Mouse (Mus musculus): ENCODE results near the gene Zfp811. TPM values are rescaled to one million over a fixed set of nuclear protein-coding genes. Genes with fewer than 3 reads are reported as not detected.

The Zfp811 gene
- polyA plus RNA-seq, 1 experiment from 2014 or later = 3.4 TPM

GRCm38 (mm10) chr17:32777564-32777963 is 32.2 kb downstream of the Zfp811 start:
- H3K4me1 ChIP-seq (ENCODE audit: control insufficient read depth, insufficient read depth, low read length) = no peaks in the 10 kb centered on the region
- no peak overlapping the region for H3K4me3 ChIP-seq (ENCODE audit: low read length)
- H3K36me3 ChIP-seq (ENCODE audit: control insufficient read depth, insufficient read depth, low read length) = peaks cover 30% of the 10 kb centered on the region
- no peak overlapping the region for H3K27ac ChIP-seq (ENCODE audit: low read length)
- no peaks in the 10 kb centered on the region for H3K9me3 ChIP-seq (ENCODE audit: control insufficient read depth, low read length)
- H3K4me2 ChIP-seq (ENCODE audit: low read depth, low read length) = no peak overlapping the region
- no peaks in the 10 kb centered on the region for H3K27me3 ChIP-seq (replicated peaks; ENCODE audit: control insufficient read depth, insufficient read depth, low read length)
- no peak overlapping the region for H3K9ac ChIP-seq (ENCODE audit: low read depth, low read length)
- no peak for ATAC-seq
- 94% methylated on average over 3 of the region's 3 CpGs for WGBS

- Histone ChIP-seq H3K4me3 (ENCODE audit: low read length) (no peak overlapping the region), H3K27me3 (replicated peaks; ENCODE audit: control insufficient read depth, insufficient read depth, low read length) (no peaks in the 10 kb centered on the region), H3K27ac (ENCODE audit: low read length) (no peak overlapping the region), H3K9me3 (ENCODE audit: control insufficient read depth, low read length) (no peaks in the 10 kb centered on the region), H3K36me3 (ENCODE audit: control insufficient read depth, insufficient read depth, low read length) (peaks cover 38% of the 10 kb centered on the region), H3K4me2 (ENCODE audit: low read depth, low read length) (no peak overlapping the region), H3K9ac (ENCODE audit: low read depth, low read length) (no peak overlapping the region), H3K4me1 (ENCODE audit: control insufficient read depth, insufficient read depth, low read length) (no peaks in the 10 kb centered on the region)
- 80% methylated on average over 1 of the region's 1 CpGs for WGBS
- no peak for ATAC-seq
These were observed 38.5 kb downstream of the Zfp811 start for GRCm38 (mm10) chr17:32771213-32771612.

- Histone ChIP-seq H3K27ac (ENCODE audit: low read length) (no peak overlapping the region), H3K4me3 (ENCODE audit: low read length) (no peak overlapping the region), H3K9me3 (ENCODE audit: control insufficient read depth, low read length) (no peaks in the 10 kb centered on the region), H3K4me1 (ENCODE audit: control insufficient read depth, insufficient read depth, low read length) (no peaks in the 10 kb centered on the region), H3K36me3 (ENCODE audit: control insufficient read depth, insufficient read depth, low read length) (peaks cover 30% of the 10 kb centered on the region), H3K4me2 (ENCODE audit: low read depth, low read length) (no peak overlapping the region), H3K27me3 (replicated peaks; ENCODE audit: control insufficient read depth, insufficient read depth, low read length) (no peaks in the 10 kb centered on the region), H3K9ac (ENCODE audit: low read depth, low read length) (no peak overlapping the region)
- no peak for ATAC-seq
- 99% methylated on average over 2 of the region's 2 CpGs for WGBS
These were observed 43.3 kb downstream of the Zfp811 start for GRCm38 (mm10) chr17:32766422-32766821.

GRCm38 (mm10) chr17:32757331-32757730 is 52.4 kb downstream of the Zfp811 start:
- 60% methylated on average over 5 of the region's 5 CpGs for WGBS
- no peaks in the 10 kb centered on the region for H3K36me3 ChIP-seq (ENCODE audit: control insufficient read depth, insufficient read depth, low read length)
- no peak for ATAC-seq
- no peak overlapping the region for H3K27ac ChIP-seq (ENCODE audit: low read length)
- H3K9ac ChIP-seq (ENCODE audit: low read depth, low read length) = no peak overlapping the region
- H3K27me3 ChIP-seq (replicated peaks; ENCODE audit: control insufficient read depth, insufficient read depth, low read length) = no peaks in the 10 kb centered on the region
- no peak overlapping the region for H3K4me2 ChIP-seq (ENCODE audit: low read depth, low read length)
- no peak overlapping the region for H3K4me3 ChIP-seq (ENCODE audit: low read length)
- H3K9me3 ChIP-seq (ENCODE audit: control insufficient read depth, low read length) = no peaks in the 10 kb centered on the region
- no peaks in the 10 kb centered on the region for H3K4me1 ChIP-seq (ENCODE audit: control insufficient read depth, insufficient read depth, low read length)

- Histone ChIP-seq H3K9ac (ENCODE audit: low read depth, low read length) (no peak overlapping the region), H3K4me3 (ENCODE audit: low read length) (no peak overlapping the region), H3K27me3 (replicated peaks; ENCODE audit: control insufficient read depth, insufficient read depth, low read length) (no peaks in the 10 kb centered on the region), H3K36me3 (ENCODE audit: control insufficient read depth, insufficient read depth, low read length) (no peaks in the 10 kb centered on the region), H3K4me1 (ENCODE audit: control insufficient read depth, insufficient read depth, low read length) (no peaks in the 10 kb centered on the region), H3K4me2 (ENCODE audit: low read depth, low read length) (no peak overlapping the region), H3K9me3 (ENCODE audit: control insufficient read depth, low read length) (no peaks in the 10 kb centered on the region), H3K27ac (ENCODE audit: low read length) (no peak overlapping the region)
- WGBS = 11% methylated on average over 12 of the region's 12 CpGs
- ATAC-seq = no peak
These were observed 56.1 kb downstream of the Zfp811 start for GRCm38 (mm10) chr17:32753634-32754033.

- Histone ChIP-seq H3K4me1 (ENCODE audit: control insufficient read depth, insufficient read depth, low read length) (no peaks in the 10 kb centered on the region), H3K36me3 (ENCODE audit: control insufficient read depth, insufficient read depth, low read length) (no peaks in the 10 kb centered on the region), H3K9ac (ENCODE audit: low read depth, low read length) (no peak overlapping the region), H3K27me3 (replicated peaks; ENCODE audit: control insufficient read depth, insufficient read depth, low read length) (no peaks in the 10 kb centered on the region), H3K4me3 (ENCODE audit: low read length) (no peak overlapping the region), H3K9me3 (ENCODE audit: control insufficient read depth, low read length) (no peaks in the 10 kb centered on the region), H3K4me2 (ENCODE audit: low read depth, low read length) (no peak overlapping the region), H3K27ac (ENCODE audit: low read length) (no peak overlapping the region)
- no peak for ATAC-seq
- 75% methylated on average over 6 of the region's 6 CpGs for WGBS
These were observed 56.8 kb downstream of the Zfp811 start for GRCm38 (mm10) chr17:32752813-32753360.

- Histone ChIP-seq H3K27me3 (replicated peaks; ENCODE audit: control insufficient read depth, insufficient read depth, low read length) (no peaks in the 10 kb centered on the region), H3K9ac (ENCODE audit: low read depth, low read length) (no peak overlapping the region), H3K4me1 (ENCODE audit: control insufficient read depth, insufficient read depth, low read length) (no peaks in the 10 kb centered on the region), H3K4me2 (ENCODE audit: low read depth, low read length) (no peak overlapping the region), H3K9me3 (ENCODE audit: control insufficient read depth, low read length) (no peaks in the 10 kb centered on the region), H3K4me3 (ENCODE audit: low read length) (no peak overlapping the region), H3K27ac (ENCODE audit: low read length) (no peak overlapping the region), H3K36me3 (ENCODE audit: control insufficient read depth, insufficient read depth, low read length) (no peaks in the 10 kb centered on the region)
- ATAC-seq = no peak
- 40% methylated on average over 5 of the region's 5 CpGs for WGBS
These were observed 59.1 kb downstream of the Zfp811 start for GRCm38 (mm10) chr17:32750611-32751010.

Other genes starting within 250 kb of the Zfp811 start
- not detected in 2 replicates for gene Cyp4f37, start 188.6 kb downstream of the Zfp811 start, polyA plus RNA-seq (2015; fragmentation: Nextera tagmentation; extraction: Ambion mirVana)
- gene Cyp4f40, start 151.0 kb downstream of the Zfp811 start, polyA plus RNA-seq (2015; fragmentation: Nextera tagmentation; extraction: Ambion mirVana) = 24.0 and 24.6 TPM in 2 replicates
- 0.26 and 0.28 TPM in 2 replicates for gene Cyp4f15, start 124.3 kb downstream of the Zfp811 start, polyA plus RNA-seq (2015; fragmentation: Nextera tagmentation; extraction: Ambion mirVana)
- gene Zfp871, start 21.6 kb downstream of the Zfp811 start, polyA plus RNA-seq (2015; fragmentation: Nextera tagmentation; extraction: Ambion mirVana) = 26.5 and 27.0 TPM in 2 replicates
- gene Zfp799, start 20.3 kb upstream of the Zfp811 start, polyA plus RNA-seq (2015; fragmentation: Nextera tagmentation; extraction: Ambion mirVana) = 8.2 and 9.8 TPM in 2 replicates
- gene Zfp870, start 81.7 kb upstream of the Zfp811 start, polyA plus RNA-seq (2015; fragmentation: Nextera tagmentation; extraction: Ambion mirVana) = 5.9 and 7.3 TPM in 2 replicates
- gene Cyp4f14, start 107.4 kb upstream of the Zfp811 start, polyA plus RNA-seq (2015; fragmentation: Nextera tagmentation; extraction: Ambion mirVana) = 4.7 and 5.0 TPM in 2 replicates
- gene Cyp4f13, start 137.5 kb upstream of the Zfp811 start, polyA plus RNA-seq (2015; fragmentation: Nextera tagmentation; extraction: Ambion mirVana) = 30.5 and 36.7 TPM in 2 replicates
- gene Zfp472, start 155.9 kb upstream of the Zfp811 start, polyA plus RNA-seq (2015; fragmentation: Nextera tagmentation; extraction: Ambion mirVana) = 9.6 and 11.5 TPM in 2 replicates
- gene Zfp952, start 183.2 kb upstream of the Zfp811 start, polyA plus RNA-seq (2015; fragmentation: Nextera tagmentation; extraction: Ambion mirVana) = 8.2 TPM in 2 replicates
- gene Zfp763, start 223.5 kb upstream of the Zfp811 start, polyA plus RNA-seq (2015; fragmentation: Nextera tagmentation; extraction: Ambion mirVana) = 8.4 and 8.9 TPM in 2 replicates

All from intestine, embryonic 16.5 days (tissue).